Mouse (Mus musculus) right cerebral cortex, postnatal 25 days (tissue): Measurements from ENCODE around the gene Scamp1.
"Not testable (repeated sequence)": the region's sequence is repeated elsewhere in the genome, so short reads cannot be mapped to it uniquely, and the experiment has no call there.

ENCODE experiments used
- DNase-seq: peaks from one replicate; pipeline ENCODE4 v3.0.0; 2022

Scamp1 gene

GRCm38 (mm10) chr13:94285281-94285871 is at the start of gene Scamp1:
TSS of gene Scamp1 (minus strand) at chr13:94285857.
- DNase-seq = peak; percentile 93

GRCm38 (mm10) chr13:94330392-94330979 is 44.8 kb upstream of the Scamp1 start:
- no peak for DNase-seq

- DNase-seq = not testable (repeated sequence)
Observed at GRCm38 (mm10) chr13:94329005-94329404, 43.3 kb upstream of the Scamp1 start.

GRCm38 (mm10) chr13:94328063-94328462 is 42.4 kb upstream of the Scamp1 start:
- no peak for DNase-seq

DNA sequence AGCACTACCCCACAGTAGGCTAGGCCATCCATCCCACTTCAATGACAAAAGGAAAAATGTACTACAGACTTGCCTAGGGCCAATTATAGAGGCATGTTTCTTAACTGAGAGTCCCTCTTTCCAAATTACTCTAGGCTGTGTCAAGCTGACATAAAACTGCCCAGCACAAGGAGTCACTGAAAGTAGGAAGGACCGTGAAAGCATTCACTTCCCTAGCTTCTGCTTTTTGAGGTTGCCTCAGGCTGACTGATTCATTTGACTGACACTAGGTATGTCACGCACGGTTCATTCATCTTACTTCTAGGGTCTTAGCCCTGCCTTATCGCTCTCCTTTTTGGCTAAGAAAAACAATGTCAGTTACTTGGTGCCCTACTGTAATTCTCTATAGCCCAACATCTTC is 36.8 kb upstream of the Scamp1 start:
- DNase-seq = no peak

DNA sequence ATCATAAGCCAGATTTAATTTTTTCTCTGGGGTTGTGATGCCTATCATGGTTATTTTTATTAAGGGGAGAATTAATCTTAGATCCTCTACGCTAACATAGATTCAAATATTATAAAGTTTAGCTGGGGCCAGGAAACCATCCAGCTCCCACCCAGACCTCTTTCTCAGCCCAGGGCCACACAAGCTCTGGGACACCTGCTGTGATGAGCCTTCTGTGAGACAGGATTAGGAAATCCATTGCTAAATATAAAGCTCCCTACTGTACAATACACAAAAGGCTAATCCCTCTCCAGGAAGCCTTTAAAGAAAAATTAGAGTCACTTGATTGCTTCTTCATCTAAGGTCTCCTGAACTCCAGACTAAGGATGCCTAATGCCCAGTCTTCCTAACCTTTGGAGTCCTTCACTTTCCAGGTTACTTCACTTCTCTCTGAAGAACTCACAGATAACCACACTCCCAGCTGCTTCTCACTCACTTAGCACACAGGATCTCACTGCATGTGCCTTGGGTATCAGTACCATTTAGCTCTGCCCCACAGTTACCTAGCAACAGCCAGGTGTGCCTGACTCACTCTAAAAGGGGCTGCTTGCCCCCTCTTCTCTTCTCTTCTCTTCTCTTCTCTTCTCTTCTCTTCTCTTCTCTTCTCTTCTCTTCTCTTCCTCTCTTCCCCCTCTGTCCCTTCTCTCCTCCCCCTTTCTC is 35.6 kb upstream of the Scamp1 start:
- no peak for DNase-seq

DNA sequence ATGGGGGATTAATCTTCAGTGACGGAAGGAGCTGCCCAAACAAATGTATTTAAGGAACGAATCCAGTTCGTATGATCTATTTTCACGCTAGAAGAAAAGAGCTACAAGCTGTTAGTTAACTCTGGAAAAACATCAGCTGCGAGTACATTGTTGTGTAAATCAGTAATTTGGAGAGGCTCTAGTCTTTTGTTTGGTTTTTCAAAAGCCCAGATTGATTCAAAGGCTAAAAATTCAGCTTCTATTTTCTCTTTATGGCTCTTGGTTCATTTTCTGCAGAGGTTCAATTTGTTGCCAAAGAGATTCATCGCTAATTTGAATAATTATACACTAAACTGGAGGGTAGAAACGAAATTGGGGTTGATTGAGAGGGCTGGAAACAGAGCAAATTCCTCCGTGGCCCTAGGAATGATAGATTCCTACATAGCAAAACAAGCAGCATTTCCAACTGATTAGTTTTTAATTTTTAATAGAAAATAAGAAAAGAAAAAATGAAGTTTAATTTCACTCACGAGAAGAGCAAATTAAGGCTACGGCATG is 31.4 kb upstream of the Scamp1 start:
- DNase-seq = no peak

GRCm38 (mm10) chr13:94312812-94313211 is 27.2 kb upstream of the Scamp1 start:
- DNase-seq = not testable (repeated sequence)

DNA sequence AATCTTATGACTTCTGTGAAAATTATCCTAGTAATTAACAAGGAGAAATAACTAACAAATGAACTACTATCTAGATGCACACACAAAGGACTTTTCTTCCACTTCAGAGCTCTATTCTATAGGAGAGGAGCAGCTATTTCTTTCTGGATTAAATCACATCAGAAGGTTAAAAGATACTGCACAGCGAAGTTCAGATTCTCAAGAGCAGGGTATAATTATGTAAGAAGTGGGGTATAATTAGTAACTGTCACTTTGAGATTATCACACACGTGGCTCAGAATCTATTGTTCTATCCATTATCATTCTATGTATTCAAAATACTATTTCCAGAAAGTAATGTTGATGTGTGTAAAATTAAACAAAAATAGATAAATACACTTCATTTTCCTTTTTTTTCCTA is 22.6 kb upstream of the Scamp1 start:
- DNase-seq = no peak

- no peak for DNase-seq
Observed at GRCm38 (mm10) chr13:94307531-94307930, 21.9 kb upstream of the Scamp1 start.

- no peak for DNase-seq
Observed at GRCm38 (mm10) chr13:94306968-94307289, 21.3 kb upstream of the Scamp1 start.

DNA sequence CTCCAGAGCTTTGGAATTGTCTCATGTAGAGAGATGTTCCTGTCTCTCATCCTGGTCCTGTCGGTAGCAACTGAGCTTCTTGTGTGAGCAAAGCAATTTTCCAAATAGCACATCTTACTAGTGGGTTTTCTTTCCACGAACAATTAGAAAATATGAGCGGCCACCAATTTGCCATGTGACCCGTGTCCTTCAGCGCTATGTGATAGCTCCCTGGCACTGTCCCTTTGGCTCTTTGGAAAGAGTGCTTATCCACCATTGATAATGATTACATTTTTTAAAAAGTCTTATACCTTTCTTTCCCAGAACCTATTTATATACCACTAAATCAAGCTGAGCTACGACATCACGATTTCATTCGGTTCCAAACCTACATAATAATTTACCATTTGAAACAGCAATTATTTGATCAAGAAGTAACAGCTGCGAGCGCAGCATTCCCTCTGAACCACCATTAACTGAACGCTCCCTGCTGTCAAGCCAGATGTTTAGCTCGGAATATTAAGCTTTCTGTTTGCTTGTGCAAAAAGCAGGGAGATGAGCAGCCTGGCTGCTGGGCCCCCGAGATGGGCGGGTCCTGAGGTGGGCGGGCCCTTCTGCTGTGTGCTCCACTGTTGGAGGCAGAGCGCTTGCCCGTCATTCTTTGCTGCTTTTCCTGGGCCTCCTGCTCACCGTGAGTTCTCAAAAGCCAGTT is 20.8 kb upstream of the Scamp1 start:
- DNase-seq = peak; percentile 22

DNA sequence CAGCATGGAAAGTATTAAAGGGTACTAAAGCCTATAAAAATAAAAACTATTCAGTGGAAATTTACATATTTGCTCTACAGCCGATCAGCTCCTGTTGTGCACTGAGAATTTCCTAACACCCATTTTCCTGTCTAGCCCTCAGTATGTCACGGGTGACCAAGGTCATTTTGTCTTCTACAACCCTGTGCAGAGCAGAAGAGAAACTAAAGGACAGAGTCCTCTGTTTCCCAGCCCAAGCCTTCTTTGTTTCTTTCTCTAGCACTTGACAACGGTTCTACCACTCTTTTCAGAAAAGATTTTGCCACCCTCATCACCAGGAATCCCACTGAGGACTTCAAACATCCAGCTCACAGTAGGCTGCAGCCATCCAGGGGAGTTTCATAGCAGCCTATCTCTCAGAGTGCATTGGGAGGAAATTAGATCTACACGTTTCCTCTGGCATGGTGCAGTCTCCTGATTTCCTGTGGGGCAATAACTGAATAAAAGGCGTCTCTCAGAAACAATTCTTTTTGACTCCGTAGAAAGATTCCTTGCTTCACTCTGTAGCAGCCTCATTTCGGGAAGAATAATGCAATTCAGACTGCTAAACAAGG is 15.4 kb upstream of the Scamp1 start:
- no peak for DNase-seq

GRCm38 (mm10) chr13:94300232-94300631 is 14.6 kb upstream of the Scamp1 start:
- DNase-seq = no peak

DNA sequence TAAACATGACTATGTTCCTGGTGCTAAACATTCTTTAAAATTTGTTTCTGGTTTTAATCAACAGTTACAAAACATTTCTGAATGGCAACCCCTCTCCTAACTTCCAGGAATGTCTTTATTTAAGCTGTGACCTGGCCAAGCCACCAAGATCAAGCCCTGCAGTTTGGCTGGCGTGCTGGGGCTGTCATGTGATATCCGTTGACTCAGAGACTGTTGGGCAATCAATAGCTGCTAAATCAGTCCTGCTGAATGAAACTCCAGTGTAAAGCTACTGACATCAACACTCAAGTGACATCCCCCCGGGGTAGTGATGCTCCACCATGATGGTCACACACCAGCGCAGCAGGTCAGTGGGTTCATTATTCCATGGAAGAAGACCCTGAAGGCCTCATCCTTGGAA is 12.7 kb upstream of the Scamp1 start:
- no peak for DNase-seq

GRCm38 (mm10) chr13:94296371-94296770 is 10.7 kb upstream of the Scamp1 start:
- DNase-seq = no peak

DNA sequence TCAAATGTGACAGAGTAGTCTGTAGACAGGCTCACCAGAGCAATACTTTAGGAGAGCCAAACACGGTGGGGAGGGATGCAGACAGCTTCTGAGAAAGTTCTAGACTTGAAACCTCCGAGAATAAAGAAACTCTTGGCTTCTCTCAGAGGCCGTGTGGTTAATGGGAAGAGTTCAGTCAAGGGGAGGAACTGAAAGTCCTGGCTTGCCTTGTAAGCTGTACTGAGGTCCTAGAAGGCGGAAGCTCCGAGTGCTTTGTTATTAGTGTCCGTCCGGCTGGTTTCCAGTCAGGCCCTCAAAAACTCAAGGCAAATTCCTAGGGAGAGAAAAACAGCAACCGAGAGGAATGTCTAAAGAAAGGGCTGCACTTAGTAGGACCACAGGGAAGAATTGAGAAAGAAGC is 10.3 kb upstream of the Scamp1 start:
- DNase-seq = no peak

- DNase-seq = no peak
Observed at GRCm38 (mm10) chr13:94294886-94295285, 9.2 kb upstream of the Scamp1 start.

DNA sequence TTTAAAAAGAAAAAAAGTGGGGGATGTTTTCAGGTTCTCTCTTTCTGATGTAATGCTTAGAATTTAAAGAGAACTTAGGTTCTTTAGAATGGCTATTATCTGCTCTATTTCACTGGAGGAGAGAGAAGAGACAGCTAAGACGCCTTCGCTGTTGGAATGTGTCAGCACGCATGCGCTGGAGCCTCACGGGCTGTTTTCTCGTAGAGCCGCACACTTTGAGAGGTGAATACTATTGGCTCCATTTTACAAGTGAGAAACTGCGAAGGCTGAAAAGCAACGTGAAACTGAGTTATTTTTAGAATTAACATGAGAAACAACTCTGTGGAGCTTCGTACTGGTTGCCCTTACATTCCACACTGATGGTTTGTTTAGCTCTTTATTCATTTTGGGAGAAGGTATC is 8.3 kb upstream of the Scamp1 start:
- no peak for DNase-seq

DNA sequence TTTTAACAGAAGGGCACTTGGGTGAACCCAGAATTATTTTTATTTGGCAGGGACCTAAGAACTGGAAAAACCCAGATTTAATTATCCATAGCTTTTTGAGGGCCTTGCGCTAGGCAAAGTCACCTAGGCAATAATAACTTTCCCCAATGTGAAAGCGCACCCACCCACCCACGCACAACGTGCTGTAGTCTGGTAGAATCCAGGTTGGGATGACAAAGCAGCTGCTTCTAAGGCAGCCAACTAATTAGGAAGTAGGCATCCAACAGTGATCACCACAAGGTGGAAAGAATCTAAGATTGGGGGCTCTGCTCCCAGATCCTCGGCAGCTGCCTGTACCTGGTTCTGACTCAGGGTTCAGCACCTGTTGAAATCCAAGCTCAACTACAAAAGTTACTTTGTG is 538 bp upstream of the Scamp1 start:
- peak; percentile 50 for DNase-seq

- peak; percentile 45 for DNase-seq
Observed at GRCm38 (mm10) chr13:94284543-94285269, 951 bp downstream of the Scamp1 start.

- DNase-seq = no peak
Observed at GRCm38 (mm10) chr13:94279420-94279819, 6.2 kb downstream of the Scamp1 start.

GRCm38 (mm10) chr13:94271284-94271683 is 14.4 kb downstream of the Scamp1 start:
- no peak for DNase-seq
